Mouse (Mus musculus): ENCODE data around the gene Ssbp3.

DNA sequence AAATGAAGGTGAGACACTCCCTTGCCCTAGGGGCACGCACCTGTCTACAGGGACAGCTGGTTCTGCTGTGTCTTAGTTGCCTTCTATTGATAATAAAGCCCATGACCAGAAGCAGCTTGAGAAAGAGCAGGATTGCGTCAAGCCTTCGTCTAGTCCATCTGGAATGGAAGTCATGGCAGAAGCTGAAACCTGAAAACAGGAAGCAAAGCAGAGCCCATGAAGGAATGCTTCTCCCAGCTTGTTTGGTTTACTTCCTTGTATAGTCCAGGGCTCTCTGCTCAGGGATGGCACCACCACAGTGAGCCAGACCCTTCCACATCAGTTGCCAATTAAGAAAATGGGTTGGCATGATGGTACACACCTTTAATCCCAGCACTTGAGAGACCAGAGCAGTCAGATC is 171.7 kb downstream of the Ssbp3 start:
- TF ChIP-seq CTCF (IDR thresholded peaks at IDR 0.05; ENCODE audit: borderline replicate concordance, control insufficient read depth, extremely low read depth, insufficient read depth, low read length, poor library complexity) (no peak), POLR2A (IDR thresholded peaks at IDR 0.05; ENCODE audit: control insufficient read depth, extremely low read depth, insufficient read depth, low read length, poor library complexity) (no peak)
